Mouse (Mus musculus): Measurements from ENCODE around the gene Klhl12.
"Not testable (repeated sequence)": the region's sequence is repeated elsewhere in the genome, so short reads cannot be mapped to it uniquely, and the experiment has no call there.

Gene Klhl12

GRCm38 (mm10) chr1:134515891-134516290 is 60.6 kb downstream of the Klhl12 start:
- no peak for DNase-seq (ENCODE audit: low spot score in 2 of 2)

GRCm38 (mm10) chr1:134516491-134517198 is 61.3 kb downstream of the Klhl12 start:
- DNase-seq (ENCODE audit: low spot score in 2 of 2): no peak

GRCm38 (mm10) chr1:134517841-134518240 is 62.5 kb downstream of the Klhl12 start:
- not testable (repeated sequence) for DNase-seq (ENCODE audit: low spot score in 2 of 2)

DNA sequence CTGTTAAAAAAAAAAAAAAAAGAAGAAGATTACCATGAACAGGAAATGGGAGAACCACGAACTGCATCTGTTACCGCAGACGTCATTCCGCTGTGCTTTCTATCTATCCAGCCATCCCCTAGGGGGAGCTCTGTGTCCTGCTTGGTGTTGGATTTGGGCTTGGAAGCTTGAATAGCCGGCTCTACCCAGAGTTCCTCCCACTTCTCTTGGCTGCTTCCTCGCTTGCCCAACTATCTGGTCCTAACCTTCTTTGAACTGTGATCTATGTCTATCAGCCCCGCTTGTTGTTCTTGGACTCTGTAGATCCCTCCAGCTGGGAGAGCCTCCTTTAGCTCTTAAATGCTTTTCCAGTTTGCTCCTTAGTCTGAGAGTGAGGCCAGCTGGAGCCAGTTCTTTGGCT is 63.3 kb downstream of the Klhl12 start:
- peak; percentile 73 to 88 for DNase-seq (ENCODE audit: low spot score in 2 of 2)

DNA sequence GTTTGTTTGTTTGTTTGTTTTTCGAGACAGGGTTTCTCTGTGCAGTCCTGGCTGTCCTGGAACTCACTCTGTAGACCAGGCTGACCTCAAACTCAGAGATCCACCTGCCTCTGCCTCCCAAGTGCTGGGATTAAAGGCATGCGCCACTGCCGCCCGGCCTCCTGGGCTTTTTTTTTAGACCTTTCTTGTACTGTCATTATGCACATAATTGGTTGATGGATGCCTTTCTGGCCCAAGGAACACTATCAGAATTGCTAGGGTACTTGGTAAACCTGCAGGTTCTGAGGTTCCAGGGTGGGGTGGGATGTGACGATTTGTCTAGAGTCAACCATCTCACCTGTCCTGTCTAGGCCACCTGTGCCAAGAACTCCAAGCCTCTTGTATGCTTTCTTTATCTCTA is 63.9 kb downstream of the Klhl12 start:
- DNase-seq (ENCODE audit: low spot score in 2 of 2): not testable (repeated sequence)

DNA sequence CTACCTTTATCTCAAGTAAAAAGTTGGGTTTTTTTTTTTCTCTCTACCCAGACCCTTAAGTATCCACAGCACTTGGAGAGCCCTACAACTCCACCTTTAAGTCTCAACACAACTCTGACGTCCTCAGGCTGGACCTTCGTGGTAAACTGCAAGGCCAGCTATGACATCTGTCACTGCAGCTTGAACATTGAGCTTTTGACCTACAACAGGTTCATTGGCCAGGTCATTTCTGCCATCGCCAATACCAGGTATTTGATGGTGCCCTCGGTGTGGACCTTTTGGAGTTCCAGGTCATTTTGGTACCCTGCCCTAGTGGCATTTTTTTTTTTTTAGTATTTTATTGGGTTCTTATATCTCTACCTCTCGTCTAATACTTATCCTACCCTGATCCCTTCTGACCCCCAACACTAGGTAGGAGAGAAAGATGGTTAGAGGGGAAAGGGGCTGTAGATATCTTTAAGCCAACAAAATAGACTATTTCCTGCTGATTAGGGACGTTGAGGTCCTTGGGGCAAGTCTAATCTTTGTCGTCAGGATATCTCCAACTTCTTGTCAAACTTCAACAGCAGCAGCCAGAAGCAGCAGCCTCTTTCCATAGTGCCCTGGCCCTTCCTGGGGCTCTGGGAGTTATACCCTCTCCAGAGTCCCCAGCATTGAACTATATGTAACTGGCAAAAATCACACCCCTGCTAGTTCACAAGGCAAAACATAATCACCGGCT is 64.8 kb downstream of the Klhl12 start:
- DNase-seq (ENCODE audit: low spot score in 2 of 2): no peak

DNA sequence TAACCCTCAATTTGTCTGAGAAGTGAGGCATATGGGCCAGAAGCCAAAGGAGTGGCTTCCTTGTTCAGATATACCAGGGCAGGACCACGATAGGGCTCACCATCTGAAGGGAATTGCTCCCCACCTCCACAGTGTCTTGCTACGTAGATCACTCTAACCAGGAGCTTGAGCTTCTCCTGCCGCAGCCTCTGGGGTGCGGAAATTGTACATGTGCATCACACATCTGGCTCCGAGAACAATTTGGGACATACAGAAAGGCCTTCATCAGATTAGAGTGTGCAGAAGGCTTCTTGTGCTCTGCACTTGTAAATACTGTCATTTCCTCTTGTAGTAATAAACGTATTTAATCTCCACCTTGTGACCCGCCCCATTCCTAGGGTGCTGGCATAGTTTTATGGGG is 65.8 kb downstream of the Klhl12 start:
- DNase-seq (ENCODE audit: low spot score in 2 of 2): no peak

DNA sequence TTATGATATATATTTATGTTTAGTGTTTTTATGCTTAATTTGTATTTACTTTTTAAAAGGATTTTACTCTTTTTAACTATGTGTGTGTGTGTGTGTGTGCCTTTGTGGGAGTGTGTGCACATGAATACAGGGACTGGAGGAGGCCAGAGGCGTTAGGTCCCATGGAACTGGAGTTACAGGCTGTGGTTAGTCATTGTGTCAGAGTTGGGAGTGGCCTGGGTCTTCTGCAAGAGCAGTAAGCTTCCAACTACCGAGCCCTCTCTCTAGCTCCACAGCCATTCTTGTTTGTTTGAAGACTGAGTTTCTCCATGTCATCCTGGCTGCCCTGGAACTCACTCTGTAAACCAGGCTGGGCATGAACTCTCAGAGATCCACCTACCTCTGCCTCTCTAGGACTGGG is 67.0 kb downstream of the Klhl12 start:
- no peak for DNase-seq (ENCODE audit: low spot score in 2 of 2)

DNA sequence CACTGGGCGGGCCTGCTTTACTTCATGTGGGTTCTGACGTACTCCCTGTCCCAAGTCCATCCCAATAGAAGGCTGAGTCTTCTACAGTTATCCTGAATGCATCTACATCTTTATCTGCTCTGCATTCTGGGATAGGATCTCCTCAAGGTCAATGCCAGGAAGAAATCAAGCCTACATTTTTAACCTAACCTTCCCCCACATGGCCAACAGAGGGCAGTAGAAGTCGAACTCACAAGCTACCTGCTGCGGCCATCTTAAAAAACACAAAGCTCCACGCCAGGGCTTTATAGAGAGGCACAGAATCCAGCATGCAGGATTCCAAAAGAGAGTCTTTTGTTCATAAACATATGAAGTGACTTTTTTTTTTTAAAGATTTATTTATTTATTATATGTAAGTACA is 69.1 kb downstream of the Klhl12 start:
- no peak for DNase-seq (ENCODE audit: low spot score in 2 of 2)

- DNase-seq (ENCODE audit: low spot score in 2 of 2): no peak
These were observed 69.7 kb downstream of the Klhl12 start for GRCm38 (mm10) chr1:134525015-134525414.

DNA sequence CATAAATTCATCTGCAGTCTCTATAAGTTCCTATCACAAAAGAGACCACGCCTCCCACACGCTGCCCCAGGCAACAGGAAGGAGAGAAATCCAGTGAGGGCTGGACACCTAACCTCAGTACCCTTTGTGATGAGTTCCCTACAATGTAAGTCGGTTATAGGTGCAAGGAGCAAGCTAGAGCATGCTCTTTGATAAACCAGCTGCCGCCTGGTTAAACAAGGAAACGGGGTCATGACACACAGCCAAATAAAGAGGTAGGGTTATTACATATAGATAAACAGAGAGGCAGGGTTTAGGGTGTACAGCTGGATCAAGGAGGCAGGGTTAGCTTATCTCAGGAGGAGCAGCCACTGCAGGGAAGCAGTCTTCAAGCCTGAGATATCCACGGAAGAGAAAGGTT is 71.4 kb downstream of the Klhl12 start:
- DNase-seq (ENCODE audit: low spot score in 2 of 2): no peak

GRCm38 (mm10) chr1:134530618-134531017 is 75.3 kb downstream of the Klhl12 start:
- peak; percentile 22 to 26 for DNase-seq (ENCODE audit: low spot score in 2 of 2)

- DNase-seq (ENCODE audit: low spot score in 2 of 2): not testable (repeated sequence)
These were observed 78.4 kb downstream of the Klhl12 start for GRCm38 (mm10) chr1:134533710-134534109.

DNA sequence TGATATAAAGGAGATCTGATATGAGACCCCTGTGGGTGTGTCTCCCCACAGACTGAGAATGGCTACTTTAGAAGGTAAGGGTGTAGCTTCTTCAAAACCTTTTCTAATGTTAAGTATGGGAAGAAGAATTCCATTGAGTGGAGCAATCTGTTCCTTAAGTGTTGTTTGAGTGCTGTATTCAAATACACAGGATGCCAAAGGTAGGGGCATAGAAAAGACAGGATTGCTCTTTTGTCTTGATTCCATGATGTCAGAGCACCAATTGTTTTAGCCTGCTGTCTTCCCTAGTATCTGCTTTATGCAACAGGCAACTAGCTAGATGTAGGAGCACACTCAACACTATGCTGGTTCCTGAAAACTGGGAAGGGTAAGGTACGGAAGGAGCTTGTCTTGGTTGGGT is 79.7 kb downstream of the Klhl12 start:
- DNase-seq (ENCODE audit: low spot score in 2 of 2): no peak

DNA sequence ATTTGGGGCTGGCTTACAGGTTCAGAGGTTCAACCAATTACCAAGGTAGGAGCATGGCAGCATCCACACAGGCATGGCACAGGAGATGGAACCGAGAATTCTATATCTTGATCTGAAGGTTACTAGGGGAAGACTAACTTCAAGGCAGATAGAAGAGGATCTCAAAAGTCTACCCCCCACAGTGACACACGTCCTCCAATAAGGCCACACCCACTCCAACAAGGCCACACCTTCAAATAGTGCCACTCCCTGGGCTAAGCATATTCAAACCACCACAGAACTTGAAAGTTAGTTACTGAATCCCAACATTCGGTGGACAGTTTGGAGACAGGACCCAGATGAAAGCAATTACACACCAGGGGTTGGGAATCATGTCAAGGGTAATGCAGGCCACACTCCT is 80.2 kb downstream of the Klhl12 start:
- DNase-seq (ENCODE audit: low spot score in 2 of 2): no peak

GRCm38 (mm10) chr1:134540610-134541009 is 85.3 kb downstream of the Klhl12 start:
- no peak for DNase-seq (ENCODE audit: low spot score in 2 of 2)
